8 mouse cellular contexts compared by ENCODE assay signal in genomic region chr8:75084382-75085064, GRCm38 (mm10). TPM values are rescaled to one million over a fixed set of nuclear protein-coding genes. Genes with fewer than 3 reads are reported as not detected.
DNase-seq lines count a peak whose midpoint lies in the region; ATAC-seq and TF ChIP-seq lines count a peak whose summit lies in the region.
"Had no signal": no experiment of that assay in that cellular context is flagged by ENCODE, and none has a peak within 500 bp of the region (broad histone marks: within the 10 kb centered on the region; RNA-seq: fewer than 3 reads in every experiment).

No protein-coding gene starts in this region.

- H3K4me3 ChIP-seq in kidney, embryonic 16.5 days (ENCODE audit: low read length) = no peak overlapping the region
- H3K4me3 ChIP-seq in ES-Bruce4 (ENCODE audit: low read depth, low read length) = no peak overlapping the region
- peak overlapping the region; percentile 52; the same call in 1 of the 2 replicates for H3K4me3 ChIP-seq in embryonic facial prominence, embryonic 10.5 days
- no peak overlapping the region for H3K4me3 ChIP-seq in limb, embryonic 15.5 days
- no peak overlapping the region for H3K4me3 ChIP-seq in left cerebral cortex, adult 2 months

- 72% methylated on average over 3 of the region's 3 CpGs for WGBS in kidney, embryonic 16.5 days
- 79% methylated on average over 3 of the region's 3 CpGs for WGBS in embryonic facial prominence, embryonic 10.5 days
- 67% methylated on average over 3 of the region's 3 CpGs for WGBS in limb, embryonic 15.5 days

- no peak for TF ChIP-seq EP300 in ES-Bruce4 (IDR thresholded peaks at IDR 0.05; ENCODE audit: insufficient read depth, low read depth, low read length)

- no peaks in the 10 kb centered on the region for H3K36me3 ChIP-seq in kidney, embryonic 16.5 days (ENCODE audit: insufficient read depth, low read length)
- H3K36me3 ChIP-seq in ES-Bruce4 (ENCODE audit: control insufficient read depth, insufficient read depth, low read length, poor library complexity, severe bottlenecking) = no peaks in the 10 kb centered on the region
- H3K36me3 ChIP-seq in embryonic facial prominence, embryonic 10.5 days (replicated peaks) = no peaks in the 10 kb centered on the region
- no peaks in the 10 kb centered on the region for H3K36me3 ChIP-seq in limb, embryonic 15.5 days

- no peak overlapping the region for H3K4me2 ChIP-seq in kidney, embryonic 16.5 days (replicated peaks; ENCODE audit: low read depth, low read length)
- no peak overlapping the region; the same call in 1 of the 2 replicates for H3K4me2 ChIP-seq in limb, embryonic 15.5 days

- no peaks in the 10 kb centered on the region for H3K27me3 ChIP-seq in kidney, embryonic 16.5 days (ENCODE audit: insufficient read depth, low read length)
- H3K27me3 ChIP-seq in ES-Bruce4 (ENCODE audit: control insufficient read depth, insufficient read depth, low read length, poor library complexity, severe bottlenecking) = no peaks in the 10 kb centered on the region
- no peaks in the 10 kb centered on the region for H3K27me3 ChIP-seq in embryonic facial prominence, embryonic 10.5 days (replicated peaks; ENCODE audit: low read depth, poor library complexity, severe bottlenecking)
- no peaks in the 10 kb centered on the region for H3K27me3 ChIP-seq in limb, embryonic 15.5 days
- H3K27me3 ChIP-seq: Patski had no signal

- H3K4me1 ChIP-seq in kidney, embryonic 16.5 days (ENCODE audit: insufficient read depth, low read length) = peaks cover 17% of the 10 kb centered on the region
- H3K4me1 ChIP-seq in ES-Bruce4 (ENCODE audit: control insufficient read depth, insufficient read depth, low read length) = peaks cover 5% of the 10 kb centered on the region
- peaks cover 18% of the 10 kb centered on the region for H3K4me1 ChIP-seq in embryonic facial prominence, embryonic 10.5 days
- peaks cover 10% of the 10 kb centered on the region for H3K4me1 ChIP-seq in limb, embryonic 15.5 days

- DNase-seq in kidney, adult 9 months = no peak
- no peak for DNase-seq in embryonic facial prominence, embryonic 10.5 days (ENCODE audit: low spot score)
- DNase-seq in left cerebral cortex, adult 2 months (ENCODE audit: extremely low spot score in 1 of 2, low spot score in 2 of 2) = no peak
- no peak for DNase-seq in thymus, postnatal 4 days

- peak overlapping the region; percentile 24 for H3K27ac ChIP-seq in kidney, embryonic 16.5 days (ENCODE audit: low read length)
- peak overlapping the region; percentile 70 for H3K27ac ChIP-seq in ES-Bruce4 (ENCODE audit: insufficient read depth, low read length)
- peak overlapping the region; percentile 65 for H3K27ac ChIP-seq in embryonic facial prominence, embryonic 10.5 days (replicated peaks)
- H3K27ac ChIP-seq in limb, embryonic 15.5 days = peak overlapping the region; percentile 54; the same call in 1 of the 2 replicates
- H3K27ac ChIP-seq in left cerebral cortex, adult 2 months = no peak overlapping the region

- no peaks in the 10 kb centered on the region for H3K9me3 ChIP-seq in kidney, embryonic 16.5 days (ENCODE audit: low read length)
- H3K9me3 ChIP-seq in ES-Bruce4 (replicated peaks; ENCODE audit: control insufficient read depth, insufficient read depth, low read length, poor library complexity, severe bottlenecking) = no peaks in the 10 kb centered on the region
- no peaks in the 10 kb centered on the region for H3K9me3 ChIP-seq in embryonic facial prominence, embryonic 10.5 days
- H3K9me3 ChIP-seq in limb, embryonic 15.5 days = no peaks in the 10 kb centered on the region

- intact Hi-C loops in left cerebral cortex, adult 2 months (cut with DNase I) = no loop called here

- TF ChIP-seq POLR2A in ES-Bruce4 (IDR thresholded peaks at IDR 0.05; ENCODE audit: insufficient read depth, low read length) = no peak

- no peak for TF ChIP-seq CTCF in ES-Bruce4 (IDR thresholded peaks at IDR 0.05; ENCODE audit: low read depth, low read length)
- no peak for TF ChIP-seq CTCF in left cerebral cortex, adult 2 months (IDR thresholded peaks at IDR 0.05)

- H3K9ac ChIP-seq in kidney, embryonic 16.5 days (replicated peaks; ENCODE audit: low read length) = no peak overlapping the region
- no peak overlapping the region for H3K9ac ChIP-seq in ES-Bruce4 (ENCODE audit: low read depth, poor library complexity, severe bottlenecking)
- no peak overlapping the region for H3K9ac ChIP-seq in limb, embryonic 15.5 days

- no peak for ATAC-seq in kidney, embryonic 16.5 days (ENCODE audit: low FRiP score, low TSS enrichment)
- ATAC-seq in limb, embryonic 15.5 days (ENCODE audit: insufficient number of reproducible peaks, low FRiP score, low TSS enrichment, low read depth) = no peak

RNA-seq across cellular contexts. Expression of gene Hmox1, which starts 8.9 kb away (rescaled TPM):
- polyA plus RNA-seq in kidney, embryonic 16.5 days (2015; fragmentation: Nextera tagmentation; extraction: Ambion mirVana) = 51.6 and 56.2 TPM in 2 replicates
- polyA plus RNA-seq in ES-Bruce4 (2011; ENCODE audit: insufficient read depth, insufficient read length, low read depth, missing spikeins) = 81.6 and 86.3 TPM in 2 replicates
- 20.9 and 21.3 TPM in 2 replicates for polyA plus RNA-seq in embryonic facial prominence, embryonic 10.5 days (2016; fragmentation: Nextera tagmentation; extraction: Ambion mirVana)
- polyA plus RNA-seq in limb, embryonic 15.5 days (2015; fragmentation: Nextera tagmentation; extraction: Ambion mirVana) = 35.5 and 36.9 TPM in 2 replicates
- 1 to 10 TPM; 3.9 to 5.2 TPM for total RNA-seq in left cerebral cortex, adult 2 months (2021)

RNA-seq across cellular contexts. Expression of gene Mcm5, which starts 24.8 kb away (rescaled TPM):
- 189 and 191 TPM in 2 replicates for polyA plus RNA-seq in kidney, embryonic 16.5 days (2015; fragmentation: Nextera tagmentation; extraction: Ambion mirVana)
- polyA plus RNA-seq in ES-Bruce4 (2011; ENCODE audit: insufficient read depth, insufficient read length, low read depth, missing spikeins) = 170 and 177 TPM in 2 replicates
- 312 and 340 TPM in 2 replicates for polyA plus RNA-seq in embryonic facial prominence, embryonic 10.5 days (2016; fragmentation: Nextera tagmentation; extraction: Ambion mirVana)
- 123 and 128 TPM in 2 replicates for polyA plus RNA-seq in limb, embryonic 15.5 days (2015; fragmentation: Nextera tagmentation; extraction: Ambion mirVana)
- 1 to 10 TPM; 7.4 to 7.6 TPM for total RNA-seq in left cerebral cortex, adult 2 months (2021)

RNA-seq across cellular contexts. Expression of gene Tom1, which starts 51.0 kb away (rescaled TPM):
- polyA plus RNA-seq in kidney, embryonic 16.5 days (2015; fragmentation: Nextera tagmentation; extraction: Ambion mirVana) = 33.8 and 35.7 TPM in 2 replicates
- 44.6 and 46.1 TPM in 2 replicates for polyA plus RNA-seq in ES-Bruce4 (2011; ENCODE audit: insufficient read depth, insufficient read length, low read depth, missing spikeins)
- polyA plus RNA-seq in embryonic facial prominence, embryonic 10.5 days (2016; fragmentation: Nextera tagmentation; extraction: Ambion mirVana) = 32.0 and 32.3 TPM in 2 replicates
- polyA plus RNA-seq in limb, embryonic 15.5 days (2015; fragmentation: Nextera tagmentation; extraction: Ambion mirVana) = 45.1 and 56.1 TPM in 2 replicates
- 10 to 100 TPM; 31.4 to 42.2 TPM for total RNA-seq in left cerebral cortex, adult 2 months (2021)
